In genomic region chr12:71577349-71577748, GRCm38 (mm10) we compare ENCODE assay signal across 7 mouse cellular contexts.
A peak's percentile ranks its signal among the peaks of the same experiment; 100 is the strongest.
DNase-seq lines count a peak whose midpoint lies in the region; ATAC-seq and TF ChIP-seq lines count a peak whose summit lies in the region.

No protein-coding gene starts in this region.

- no peaks in the 10 kb centered on the region for H3K36me3 ChIP-seq in ES-Bruce4 (ENCODE audit: control insufficient read depth, insufficient read depth, low read length, poor library complexity, severe bottlenecking)
- H3K36me3 ChIP-seq in hindbrain, embryonic 14.5 days (replicated peaks; ENCODE audit: control insufficient read depth, insufficient read depth): no peaks in the 10 kb centered on the region
- no peaks in the 10 kb centered on the region for H3K36me3 ChIP-seq in limb, embryonic 14.5 days (ENCODE audit: control insufficient read depth, insufficient read depth, low read length)
- H3K36me3 ChIP-seq in midbrain, embryonic 12.5 days: no peaks in the 10 kb centered on the region

- peak; percentile 34 for TF ChIP-seq CTCF in ES-Bruce4 (IDR thresholded peaks at IDR 0.05; ENCODE audit: low read depth, low read length)

- no peak overlapping the region for H3K4me3 ChIP-seq in ES-Bruce4 (ENCODE audit: low read depth, low read length)
- H3K4me3 ChIP-seq in hindbrain, embryonic 14.5 days (replicated peaks; ENCODE audit: low read length): no peak overlapping the region
- H3K4me3 ChIP-seq in limb, embryonic 14.5 days (replicated peaks; ENCODE audit: low read length): peak overlapping the region; percentile 22
- no peak overlapping the region for H3K4me3 ChIP-seq in midbrain, embryonic 12.5 days

- H3K4me1 ChIP-seq in ES-Bruce4 (ENCODE audit: control insufficient read depth, insufficient read depth, low read length): no peaks in the 10 kb centered on the region
- peaks cover 28% of the 10 kb centered on the region for H3K4me1 ChIP-seq in hindbrain, embryonic 14.5 days (replicated peaks; ENCODE audit: control insufficient read depth, insufficient read depth, low read length)
- H3K4me1 ChIP-seq in limb, embryonic 14.5 days (ENCODE audit: control insufficient read depth, insufficient read depth, low read length): peaks cover 5% of the 10 kb centered on the region
- peaks cover 22% of the 10 kb centered on the region for H3K4me1 ChIP-seq in midbrain, embryonic 12.5 days

- DNase-seq in adrenal gland, adult 2 months: peak; percentile 56
- peak; percentile 45 for DNase-seq in embryo, embryonic 9.5 days (ENCODE audit: extremely low spot score)
- peak; percentile 53 for DNase-seq in hindbrain, embryonic 14.5 days (ENCODE audit: low spot score)
- peak; percentile 50 for DNase-seq in limb, embryonic 14.5 days (ENCODE audit: low spot score)
- peak; percentile 42 to 59 for DNase-seq in urinary bladder, postnatal 36 days (ENCODE audit: low spot score in 2 of 2)

- no peaks in the 10 kb centered on the region for H3K27me3 ChIP-seq in ES-Bruce4 (ENCODE audit: control insufficient read depth, insufficient read depth, low read length, poor library complexity, severe bottlenecking)
- no peaks in the 10 kb centered on the region for H3K27me3 ChIP-seq in hindbrain, embryonic 14.5 days (ENCODE audit: control insufficient read depth, insufficient read depth, low read length)
- H3K27me3 ChIP-seq in limb, embryonic 14.5 days (ENCODE audit: control insufficient read depth, insufficient read depth, low read length): no peaks in the 10 kb centered on the region
- 0 out of 2 replicates have a peak, but pooled peaks cover 5% of the 10 kb centered on the region for H3K27me3 ChIP-seq in midbrain, embryonic 12.5 days

- 17% methylated on average over 9 of the region's 9 CpGs for WGBS in hindbrain, embryonic 14.5 days
- 1% methylated on average over 7 of the region's 9 CpGs for WGBS in limb, embryonic 14.5 days
- WGBS in midbrain, embryonic 12.5 days: 12% methylated on average over 9 of the region's 9 CpGs

- H3K27ac ChIP-seq in ES-Bruce4 (ENCODE audit: insufficient read depth, low read length): no peak overlapping the region
- no peak overlapping the region; the same call in 1 of the 2 replicates for H3K27ac ChIP-seq in hindbrain, embryonic 14.5 days
- H3K27ac ChIP-seq in limb, embryonic 14.5 days (replicated peaks; ENCODE audit: low read depth, low read length): no peak overlapping the region
- no peak overlapping the region for H3K27ac ChIP-seq in midbrain, embryonic 12.5 days (replicated peaks)

- no peak for ATAC-seq in hindbrain, embryonic 14.5 days (ENCODE audit: low FRiP score)
- ATAC-seq in limb, embryonic 14.5 days (ENCODE audit: low FRiP score, low read depth): no peak
- ATAC-seq in midbrain, embryonic 12.5 days (ENCODE audit: low FRiP score, low read depth): peak; percentile 24; the same call in 1 of the 2 replicates

- peak; percentile 42; the same call in 1 of the 2 replicates for TF ChIP-seq EP300 in ES-Bruce4 (IDR thresholded peaks at IDR 0.05; ENCODE audit: insufficient read depth, low read depth, low read length)

- no peak for TF ChIP-seq POLR2A in ES-Bruce4 (IDR thresholded peaks at IDR 0.05; ENCODE audit: insufficient read depth, low read length)
- no peak for TF ChIP-seq POLR2A in limb, embryonic 14.5 days (IDR thresholded peaks at IDR 0.05; ENCODE audit: borderline replicate concordance, extremely low read depth, insufficient read depth, insufficient read length)

- no peak overlapping the region for H3K9ac ChIP-seq in ES-Bruce4 (ENCODE audit: low read depth, poor library complexity, severe bottlenecking)
- no peak overlapping the region for H3K9ac ChIP-seq in hindbrain, embryonic 14.5 days
- H3K9ac ChIP-seq in limb, embryonic 14.5 days (ENCODE audit: low read depth, low read length, severe bottlenecking): peak overlapping the region; percentile 2; the same call in 1 of the 2 replicates
- H3K9ac ChIP-seq in midbrain, embryonic 12.5 days (replicated peaks): no peak overlapping the region

- H3K4me2 ChIP-seq in hindbrain, embryonic 14.5 days (replicated peaks): peak overlapping the region; percentile 41
- peak overlapping the region; percentile 52 for H3K4me2 ChIP-seq in limb, embryonic 14.5 days (replicated peaks; ENCODE audit: low read depth, low read length, severe bottlenecking)
- peak overlapping the region; percentile 42 for H3K4me2 ChIP-seq in midbrain, embryonic 12.5 days (replicated peaks)

- no peaks in the 10 kb centered on the region for H3K9me3 ChIP-seq in ES-Bruce4 (replicated peaks; ENCODE audit: control insufficient read depth, insufficient read depth, low read length, poor library complexity, severe bottlenecking)
- no peaks in the 10 kb centered on the region for H3K9me3 ChIP-seq in hindbrain, embryonic 14.5 days (ENCODE audit: control insufficient read depth, low read length)
- H3K9me3 ChIP-seq in limb, embryonic 14.5 days (ENCODE audit: control insufficient read depth, low read length): no peaks in the 10 kb centered on the region
- H3K9me3 ChIP-seq in midbrain, embryonic 12.5 days: no peaks in the 10 kb centered on the region
